Mouse (Mus musculus): ENCODE data around the gene Slc38a4. TPM values are rescaled to one million over a fixed set of nuclear protein-coding genes. Genes with fewer than 3 reads are reported as not detected.

The Slc38a4 gene
- total RNA-seq, 1 experiment from 2014 or later = not detected

- no peak for ATAC-seq (replicated peaks in 1 of 2; ENCODE audit: insufficient read depth in 1 of 2, low FRiP score in 2 of 2, low TSS enrichment in 1 of 2, low read depth in 1 of 2, poor library complexity in 2 of 2, severe bottlenecking in 2 of 2)
Observed at GRCm38 (mm10) chr15:97029064-97029791, 26.5 kb downstream of the Slc38a4 start.

- no peak for ATAC-seq (replicated peaks in 1 of 2; ENCODE audit: insufficient read depth in 1 of 2, low FRiP score in 2 of 2, low TSS enrichment in 1 of 2, low read depth in 1 of 2, poor library complexity in 2 of 2, severe bottlenecking in 2 of 2)
Observed at GRCm38 (mm10) chr15:97028651-97029050, 27.1 kb downstream of the Slc38a4 start.

GRCm38 (mm10) chr15:97028046-97028634 is 27.6 kb downstream of the Slc38a4 start:
- no peak for ATAC-seq (replicated peaks in 1 of 2; ENCODE audit: insufficient read depth in 1 of 2, low FRiP score in 2 of 2, low TSS enrichment in 1 of 2, low read depth in 1 of 2, poor library complexity in 2 of 2, severe bottlenecking in 2 of 2)

- ATAC-seq (replicated peaks in 1 of 2; ENCODE audit: insufficient read depth in 1 of 2, low FRiP score in 2 of 2, low TSS enrichment in 1 of 2, low read depth in 1 of 2, poor library complexity in 2 of 2, severe bottlenecking in 2 of 2) = no peak
Observed at GRCm38 (mm10) chr15:97026670-97027069, 29.1 kb downstream of the Slc38a4 start.

- no peak for ATAC-seq (replicated peaks in 1 of 2; ENCODE audit: insufficient read depth in 1 of 2, low FRiP score in 2 of 2, low TSS enrichment in 1 of 2, low read depth in 1 of 2, poor library complexity in 2 of 2, severe bottlenecking in 2 of 2)
Observed at GRCm38 (mm10) chr15:97022764-97023163, 33.0 kb downstream of the Slc38a4 start.

GRCm38 (mm10) chr15:97022213-97022612 is 33.5 kb downstream of the Slc38a4 start:
- ATAC-seq (replicated peaks in 1 of 2; ENCODE audit: insufficient read depth in 1 of 2, low FRiP score in 2 of 2, low TSS enrichment in 1 of 2, low read depth in 1 of 2, poor library complexity in 2 of 2, severe bottlenecking in 2 of 2) = no peak

- ATAC-seq (replicated peaks in 1 of 2; ENCODE audit: insufficient read depth in 1 of 2, low FRiP score in 2 of 2, low TSS enrichment in 1 of 2, low read depth in 1 of 2, poor library complexity in 2 of 2, severe bottlenecking in 2 of 2) = no peak
Observed at GRCm38 (mm10) chr15:97020221-97020620, 35.5 kb downstream of the Slc38a4 start.

- no peak for ATAC-seq (replicated peaks in 1 of 2; ENCODE audit: insufficient read depth in 1 of 2, low FRiP score in 2 of 2, low TSS enrichment in 1 of 2, low read depth in 1 of 2, poor library complexity in 2 of 2, severe bottlenecking in 2 of 2)
Observed at GRCm38 (mm10) chr15:97019323-97019722, 36.4 kb downstream of the Slc38a4 start.

GRCm38 (mm10) chr15:97017195-97017594 is 38.6 kb downstream of the Slc38a4 start:
- ATAC-seq (replicated peaks in 1 of 2; ENCODE audit: insufficient read depth in 1 of 2, low FRiP score in 2 of 2, low TSS enrichment in 1 of 2, low read depth in 1 of 2, poor library complexity in 2 of 2, severe bottlenecking in 2 of 2) = no peak

- no peak for ATAC-seq (replicated peaks in 1 of 2; ENCODE audit: insufficient read depth in 1 of 2, low FRiP score in 2 of 2, low TSS enrichment in 1 of 2, low read depth in 1 of 2, poor library complexity in 2 of 2, severe bottlenecking in 2 of 2)
Observed at GRCm38 (mm10) chr15:97015036-97015596, 40.6 kb downstream of the Slc38a4 start.

GRCm38 (mm10) chr15:97011599-97012372 is 44.0 kb downstream of the Slc38a4 start:
- no peak for ATAC-seq (replicated peaks in 1 of 2; ENCODE audit: insufficient read depth in 1 of 2, low FRiP score in 2 of 2, low TSS enrichment in 1 of 2, low read depth in 1 of 2, poor library complexity in 2 of 2, severe bottlenecking in 2 of 2)

- no peak for ATAC-seq (replicated peaks in 1 of 2; ENCODE audit: insufficient read depth in 1 of 2, low FRiP score in 2 of 2, low TSS enrichment in 1 of 2, low read depth in 1 of 2, poor library complexity in 2 of 2, severe bottlenecking in 2 of 2)
Observed at GRCm38 (mm10) chr15:97009271-97009670, 46.5 kb downstream of the Slc38a4 start.

GRCm38 (mm10) chr15:97005631-97006234 is 50.0 kb downstream of the Slc38a4 start:
- ATAC-seq (replicated peaks in 1 of 2; ENCODE audit: insufficient read depth in 1 of 2, low FRiP score in 2 of 2, low TSS enrichment in 1 of 2, low read depth in 1 of 2, poor library complexity in 2 of 2, severe bottlenecking in 2 of 2) = no peak

- no peak for ATAC-seq (replicated peaks in 1 of 2; ENCODE audit: insufficient read depth in 1 of 2, low FRiP score in 2 of 2, low TSS enrichment in 1 of 2, low read depth in 1 of 2, poor library complexity in 2 of 2, severe bottlenecking in 2 of 2)
Observed at GRCm38 (mm10) chr15:97004525-97004867, 51.3 kb downstream of the Slc38a4 start.

- ATAC-seq (replicated peaks in 1 of 2; ENCODE audit: insufficient read depth in 1 of 2, low FRiP score in 2 of 2, low TSS enrichment in 1 of 2, low read depth in 1 of 2, poor library complexity in 2 of 2, severe bottlenecking in 2 of 2) = no peak
Observed at GRCm38 (mm10) chr15:97003851-97004524, 51.8 kb downstream of the Slc38a4 start.

- ATAC-seq (replicated peaks in 1 of 2; ENCODE audit: insufficient read depth in 1 of 2, low FRiP score in 2 of 2, low TSS enrichment in 1 of 2, low read depth in 1 of 2, poor library complexity in 2 of 2, severe bottlenecking in 2 of 2) = no peak
Observed at GRCm38 (mm10) chr15:97003186-97003585, 52.6 kb downstream of the Slc38a4 start.

GRCm38 (mm10) chr15:97002752-97003151 is 53.0 kb downstream of the Slc38a4 start:
- no peak for ATAC-seq (replicated peaks in 1 of 2; ENCODE audit: insufficient read depth in 1 of 2, low FRiP score in 2 of 2, low TSS enrichment in 1 of 2, low read depth in 1 of 2, poor library complexity in 2 of 2, severe bottlenecking in 2 of 2)

Data from hematopoietic stem cell, adult 5-6 weeks (primary cell).